Mouse (Mus musculus): ENCODE measurements around the gene BC025446. TPM values are rescaled to one million over a fixed set of nuclear protein-coding genes. Genes with fewer than 3 reads are reported as not detected.
A peak's percentile ranks its signal among the peaks of the same experiment; 100 is the strongest.
"Not testable (repeated sequence)": the region's sequence is repeated elsewhere in the genome, so short reads cannot be mapped to it uniquely, and the experiment has no call there.

BC025446 gene
- total RNA-seq (2021): not detected

GRCm38 (mm10) chr15:75215778-75216691, at the start of gene BC025446:
BC025446 (plus strand) TSS chr15:75216376.
- no peak for DNase-seq
- intact Hi-C loops (cut with DNase I): no loop called here

DNA sequence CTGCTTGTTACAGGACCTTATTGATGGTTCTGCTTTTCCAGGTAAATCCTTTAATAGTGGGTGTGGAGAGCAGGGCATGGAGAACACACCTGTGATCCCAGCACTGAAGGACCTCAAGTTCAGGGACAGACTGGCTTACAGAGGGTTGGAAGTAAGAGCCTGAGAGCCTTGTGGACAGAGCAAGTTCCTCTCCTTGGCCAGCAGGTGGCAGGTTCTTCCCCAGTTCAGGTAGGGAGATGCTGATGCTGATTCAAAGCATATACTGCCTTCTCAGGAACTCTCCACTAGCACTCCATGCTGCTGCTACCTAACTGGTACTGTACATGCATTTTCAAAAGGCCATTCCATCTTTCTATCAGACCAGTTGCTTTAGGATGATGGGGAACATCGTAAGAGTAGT, 40.7 kb upstream of the BC025446 start:
- intact Hi-C loops (cut with DNase I): no loop called here
- DNase-seq: peak in 1 of 2 experiments; percentile 7

GRCm38 (mm10) chr15:75186291-75186690, 29.9 kb upstream of the BC025446 start:
- intact Hi-C loops (cut with DNase I): no loop called here
- DNase-seq: no peak

DNA sequence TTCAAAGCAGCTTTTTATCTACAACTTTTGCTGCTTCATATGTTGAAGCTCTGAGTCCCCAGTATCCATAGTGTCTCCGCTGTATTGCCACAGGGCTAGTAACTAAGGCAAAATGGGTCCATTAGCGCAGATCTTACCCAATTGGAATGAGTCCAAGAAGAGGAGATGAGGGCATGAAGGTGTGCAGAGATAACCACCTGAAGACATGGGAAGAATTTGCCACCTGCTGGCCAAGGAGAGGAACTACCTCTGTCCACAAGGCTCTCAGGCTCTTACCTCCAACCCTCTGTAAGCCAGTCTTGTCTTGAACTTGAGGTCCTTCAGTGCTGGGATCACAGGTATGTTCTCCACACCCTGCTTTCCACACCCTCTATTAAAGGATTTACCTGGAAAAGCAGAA, 27.1 kb upstream of the BC025446 start:
- DNase-seq: no peak
- intact Hi-C loops (cut with DNase I): loop anchor here (2.0 kb wide), 1 partner anchor 428 kb away; no protein-coding TSS in a partner anchor

- intact Hi-C loops (cut with DNase I); DNase-seq: not testable (repeated sequence)
Observed at GRCm38 (mm10) chr15:75190560-75190959, 25.6 kb upstream of the BC025446 start.

DNA sequence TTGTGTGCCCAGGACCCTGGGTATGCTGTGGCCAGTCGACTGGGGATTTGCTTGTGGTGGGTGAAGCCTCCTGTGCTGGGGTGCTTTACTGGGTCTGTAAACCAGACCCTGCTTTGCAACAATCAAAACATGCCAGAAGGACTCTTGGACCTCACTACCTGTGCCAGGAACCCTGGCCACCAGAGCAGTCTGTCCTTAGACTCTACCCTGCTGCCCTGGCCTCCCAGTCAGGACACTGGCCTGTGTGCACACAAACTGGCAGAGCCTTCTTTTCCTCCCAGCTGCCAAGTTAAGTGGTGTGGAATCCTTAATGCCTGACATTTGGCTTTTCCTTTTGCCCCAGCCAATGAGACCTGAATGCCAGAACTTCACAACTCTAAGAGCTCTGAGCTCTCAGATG, 655 bp downstream of the BC025446 start:
- DNase-seq: no peak
- intact Hi-C loops (cut with DNase I): no loop called here

DNA sequence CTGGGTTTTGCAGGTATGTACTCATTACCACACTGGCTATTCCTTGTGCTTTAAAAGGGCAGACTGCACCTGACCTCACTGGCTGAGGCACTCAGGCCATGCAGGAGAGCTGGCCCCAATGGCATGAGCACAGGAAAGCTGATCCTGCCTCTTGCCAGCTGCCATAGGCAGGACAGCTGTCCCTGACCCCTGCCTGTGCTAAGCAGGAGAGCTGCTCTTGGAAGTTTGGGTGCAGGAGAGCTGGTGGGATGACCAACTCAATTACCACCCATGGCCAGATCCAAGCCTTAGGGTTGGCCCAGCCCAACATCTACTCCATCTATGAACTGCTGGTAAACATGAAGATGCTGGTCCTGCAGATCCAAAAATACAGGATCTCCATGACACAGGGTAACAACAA, 5.8 kb downstream of the BC025446 start:
- no peak for DNase-seq
- intact Hi-C loops (cut with DNase I): no loop called here

DNA sequence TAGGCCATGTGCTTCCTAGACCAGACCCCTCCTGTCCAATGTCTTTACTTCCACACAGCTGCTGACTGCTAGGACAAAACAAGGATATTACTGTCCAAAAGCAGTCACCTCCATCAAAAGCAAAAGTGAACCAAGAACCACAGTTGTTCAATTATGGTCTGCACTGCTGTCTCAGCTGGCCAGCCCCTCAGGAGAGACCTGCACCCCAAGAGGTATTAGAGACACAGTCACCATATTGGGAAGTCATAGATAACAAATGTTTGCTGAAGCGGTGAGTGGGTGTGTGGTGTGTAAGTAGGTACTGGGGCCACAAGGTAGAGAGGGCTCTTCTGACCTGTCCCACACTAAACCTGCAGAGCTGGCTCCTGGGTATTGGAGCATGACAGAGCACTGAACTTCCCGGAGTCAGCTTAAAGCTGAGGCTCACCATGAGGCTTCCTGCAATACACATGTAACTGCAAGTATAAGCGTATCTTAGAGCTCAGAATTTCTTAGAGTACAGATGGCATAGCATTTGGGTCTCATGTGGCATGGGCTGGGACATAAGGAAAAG, 21.6 kb downstream of the BC025446 start:
- intact Hi-C loops (cut with DNase I): no loop called here
- DNase-seq: no peak

GRCm38 (mm10) chr15:75240558-75240957, 24.4 kb downstream of the BC025446 start:
- intact Hi-C loops (cut with DNase I): no loop called here
- no peak for DNase-seq

GRCm38 (mm10) chr15:75242756-75243640, 26.8 kb downstream of the BC025446 start:
- intact Hi-C loops (cut with DNase I): no loop called here
- DNase-seq: no peak

GRCm38 (mm10) chr15:75254671-75255070, 38.5 kb downstream of the BC025446 start:
- DNase-seq: no peak
- intact Hi-C loops (cut with DNase I): no loop called here

- intact Hi-C loops (cut with DNase I): no loop called here
Observed at GRCm38 (mm10) chr15:75265863-75266262, 49.7 kb downstream of the BC025446 start.

GRCm38 (mm10) chr15:75266626-75267025, 50.5 kb downstream of the BC025446 start:
- intact Hi-C loops (cut with DNase I): no loop called here
- no peak for DNase-seq

More at GRCm38 (mm10) chr15:75265863-75266262, 49.7 kb downstream of the BC025446 start:
- no peak for DNase-seq

DNA sequence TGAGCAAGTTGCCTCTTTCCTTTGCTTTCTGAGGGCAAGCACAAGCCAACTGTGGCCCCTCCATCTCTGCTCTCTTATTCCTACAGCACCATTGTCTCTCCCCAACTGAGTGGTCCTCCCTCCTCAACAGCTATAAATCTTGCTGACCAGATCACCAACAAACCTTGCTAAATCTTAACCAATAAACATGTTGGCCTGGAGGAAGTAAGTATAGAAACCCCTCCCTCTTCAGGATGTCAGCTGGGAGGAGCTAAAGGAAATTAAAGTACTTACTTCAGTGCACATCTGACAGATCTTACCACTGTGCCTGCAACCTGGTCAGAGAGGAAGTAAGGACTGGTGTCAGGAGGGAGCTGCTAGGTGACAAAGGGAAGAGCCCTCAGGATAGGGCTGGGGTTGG, 51.9 kb downstream of the BC025446 start, which contains the start of gene Ly6f:
Gene Ly6f, plus strand, starts transcription at position 301 of the 400 bp plus-strand sequence.
- intact Hi-C loops (cut with DNase I): no loop called here
- DNase-seq: no peak

DNA sequence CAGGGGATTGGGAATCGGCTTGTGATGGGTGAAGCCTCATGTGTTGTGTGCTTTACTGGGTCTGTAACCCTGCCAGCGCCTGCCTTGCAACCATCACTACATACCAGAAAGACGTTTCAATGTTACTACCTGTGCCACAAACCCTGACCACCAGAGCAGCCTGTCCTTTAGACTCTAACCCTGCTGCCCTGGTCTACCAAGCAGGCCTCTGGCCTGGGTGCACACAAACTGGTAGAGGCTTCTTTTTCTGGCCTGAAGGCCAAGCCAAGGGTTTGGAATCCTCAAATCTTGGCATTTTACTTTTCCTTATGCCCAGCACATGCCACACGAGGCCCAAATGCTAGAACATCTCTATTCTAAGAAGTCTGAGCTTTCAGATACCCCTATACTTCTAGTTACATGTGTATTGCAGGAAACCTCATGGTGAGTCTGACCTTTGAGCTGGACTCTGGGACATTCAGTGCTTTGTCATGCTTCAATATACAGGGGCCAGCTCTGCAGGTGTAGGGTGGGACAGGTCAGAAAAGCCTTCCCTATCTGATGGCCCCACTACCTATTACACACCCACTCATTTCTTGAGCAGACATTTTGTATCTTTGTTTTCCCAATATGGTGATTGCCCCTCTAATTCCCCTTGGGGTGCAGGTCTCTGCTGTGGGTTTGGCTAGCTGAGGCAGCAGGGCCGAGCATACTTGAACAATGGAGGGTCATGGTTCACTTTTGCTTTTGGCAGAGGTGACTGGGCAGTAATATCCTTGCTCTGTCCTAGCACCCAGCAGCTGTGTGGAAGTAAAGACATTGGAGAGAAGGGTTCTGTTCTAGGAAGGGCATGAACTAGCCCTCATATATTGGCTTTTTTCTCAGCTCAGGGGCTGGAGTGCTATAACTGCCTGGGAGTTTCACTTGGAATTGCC, 53.0 kb downstream of the BC025446 start:
- DNase-seq: no peak
- intact Hi-C loops (cut with DNase I): no loop called here

- intact Hi-C loops (cut with DNase I): no loop called here
- DNase-seq: no peak
Observed at GRCm38 (mm10) chr15:75270169-75270568, 54.0 kb downstream of the BC025446 start.

- no peak for DNase-seq
- intact Hi-C loops (cut with DNase I): no loop called here
Observed at GRCm38 (mm10) chr15:75270691-75271362, 54.7 kb downstream of the BC025446 start.

DNA sequence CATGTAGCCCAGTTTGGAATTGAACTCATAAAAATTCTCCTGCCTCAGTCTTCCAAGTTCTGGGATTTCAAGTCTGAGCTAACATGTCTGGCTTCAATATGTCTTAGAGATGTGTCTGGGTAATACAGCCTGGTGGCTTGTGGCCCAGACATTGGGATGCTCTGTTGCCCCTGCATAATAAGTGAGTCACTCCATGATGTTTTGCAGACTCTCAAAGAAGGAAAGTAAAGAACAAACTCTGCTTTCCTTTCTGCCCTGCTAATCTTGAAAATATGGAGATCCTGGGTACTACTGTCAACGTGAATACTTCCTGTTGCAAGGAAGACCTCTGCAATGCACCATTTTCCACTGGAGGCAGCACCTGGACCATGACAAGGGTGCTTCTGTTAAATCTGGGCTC, 55.2 kb downstream of the BC025446 start:
- intact Hi-C loops (cut with DNase I): no loop called here
- DNase-seq: no peak

GRCm38 (mm10) chr15:75271891-75272290, 55.7 kb downstream of the BC025446 start:
- no peak for DNase-seq
- intact Hi-C loops (cut with DNase I): no loop called here

Data from heart, postnatal 36 days (tissue).